Mouse (Mus musculus): ENCODE measurements around the gene Lrmda.

Lrmda gene

GRCm38 (mm10) chr14:22445841-22446570 is 426.5 kb downstream of the Lrmda start:
- 0 out of 2 replicates have a peak, but pooled peaks have one; percentile 29 for ATAC-seq (ENCODE audit: insufficient number of reproducible peaks, low FRiP score, low TSS enrichment)

- no peak for ATAC-seq (ENCODE audit: insufficient number of reproducible peaks, low FRiP score, low TSS enrichment)
Measured at GRCm38 (mm10) chr14:22451603-22452002, 432.1 kb downstream of the Lrmda start.

- ATAC-seq (ENCODE audit: insufficient number of reproducible peaks, low FRiP score, low TSS enrichment) = no peak
Measured at GRCm38 (mm10) chr14:22464314-22464713, 444.8 kb downstream of the Lrmda start.

- ATAC-seq (ENCODE audit: insufficient number of reproducible peaks, low FRiP score, low TSS enrichment) = no peak
Measured at GRCm38 (mm10) chr14:22471041-22471440, 451.5 kb downstream of the Lrmda start.

- ATAC-seq (ENCODE audit: insufficient number of reproducible peaks, low FRiP score, low TSS enrichment) = no peak
Measured at GRCm38 (mm10) chr14:22473451-22473850, 453.9 kb downstream of the Lrmda start.

GRCm38 (mm10) chr14:22473991-22474390 is 454.5 kb downstream of the Lrmda start:
- ATAC-seq (ENCODE audit: insufficient number of reproducible peaks, low FRiP score, low TSS enrichment) = no peak

GRCm38 (mm10) chr14:22493326-22493725 is 473.8 kb downstream of the Lrmda start:
- no peak for ATAC-seq (ENCODE audit: insufficient number of reproducible peaks, low FRiP score, low TSS enrichment)

GRCm38 (mm10) chr14:22494290-22494689 is 474.8 kb downstream of the Lrmda start:
- ATAC-seq (ENCODE audit: insufficient number of reproducible peaks, low FRiP score, low TSS enrichment) = no peak

GRCm38 (mm10) chr14:22494866-22495265 is 475.4 kb downstream of the Lrmda start:
- no peak for ATAC-seq (ENCODE audit: insufficient number of reproducible peaks, low FRiP score, low TSS enrichment)

- no peak for ATAC-seq (ENCODE audit: insufficient number of reproducible peaks, low FRiP score, low TSS enrichment)
Measured at GRCm38 (mm10) chr14:22495286-22495685, 475.8 kb downstream of the Lrmda start.

- ATAC-seq (ENCODE audit: insufficient number of reproducible peaks, low FRiP score, low TSS enrichment) = no peak
Measured at GRCm38 (mm10) chr14:22497636-22498131, 478.2 kb downstream of the Lrmda start.

- no peak for ATAC-seq (ENCODE audit: insufficient number of reproducible peaks, low FRiP score, low TSS enrichment)
Measured at GRCm38 (mm10) chr14:22509747-22510530, 490.4 kb downstream of the Lrmda start.

- no peak for ATAC-seq (ENCODE audit: insufficient number of reproducible peaks, low FRiP score, low TSS enrichment)
Measured at GRCm38 (mm10) chr14:22510531-22510785, 490.9 kb downstream of the Lrmda start.

GRCm38 (mm10) chr14:22514362-22515084 is 495.0 kb downstream of the Lrmda start:
- no peak for ATAC-seq (ENCODE audit: insufficient number of reproducible peaks, low FRiP score, low TSS enrichment)

GRCm38 (mm10) chr14:22530706-22531105 is 511.2 kb downstream of the Lrmda start:
- ATAC-seq (ENCODE audit: insufficient number of reproducible peaks, low FRiP score, low TSS enrichment) = no peak

- no peak for ATAC-seq (ENCODE audit: insufficient number of reproducible peaks, low FRiP score, low TSS enrichment)
Measured at GRCm38 (mm10) chr14:22533501-22533900, 514.0 kb downstream of the Lrmda start.

GRCm38 (mm10) chr14:22545887-22546675 is 526.6 kb downstream of the Lrmda start:
- ATAC-seq (ENCODE audit: insufficient number of reproducible peaks, low FRiP score, low TSS enrichment) = no peak

GRCm38 (mm10) chr14:22546676-22546984 is 527.1 kb downstream of the Lrmda start:
- ATAC-seq (ENCODE audit: insufficient number of reproducible peaks, low FRiP score, low TSS enrichment) = no peak

GRCm38 (mm10) chr14:22548286-22548685 is 528.8 kb downstream of the Lrmda start:
- ATAC-seq (ENCODE audit: insufficient number of reproducible peaks, low FRiP score, low TSS enrichment) = no peak

- no peak for ATAC-seq (ENCODE audit: insufficient number of reproducible peaks, low FRiP score, low TSS enrichment)
Measured at GRCm38 (mm10) chr14:22549166-22549565, 529.7 kb downstream of the Lrmda start.

Data from cerebellum, adult (tissue).